Mouse (Mus musculus): ENCODE measurements around the gene Cfap54. TPM values are rescaled to one million over a fixed set of nuclear protein-coding genes. Genes with fewer than 3 reads are reported as not detected.

The Cfap54 gene
- total RNA-seq, 1 experiment, result 0.31 TPM

- DNase-seq (ENCODE audit: low read depth, low spot score), result no peak
- H3K9me3 ChIP-seq (ENCODE audit: control insufficient read depth, insufficient read depth, low read depth, low read length), result no peaks in the 10 kb centered on the region
- no peaks in the 10 kb centered on the region for H3K36me3 ChIP-seq (ENCODE audit: control insufficient read depth, insufficient read depth, low read length, poor library complexity, severe bottlenecking)
- no peaks in the 10 kb centered on the region for H3K4me1 ChIP-seq (ENCODE audit: control insufficient read depth in 2 of 2, insufficient read depth in 2 of 2, low read length in 2 of 2, poor library complexity in 1 of 2)
- no peak for TF ChIP-seq CHD2 (IDR thresholded peaks at IDR 0.05; ENCODE audit: low read depth, low read length)
- TF ChIP-seq ZNF384 (IDR thresholded peaks at IDR 0.05; ENCODE audit: low read depth, low read length), result no peak
- TF ChIP-seq ZC3H11A (IDR thresholded peaks at IDR 0.05; ENCODE audit: borderline replicate concordance, low read depth, low read length), result no peak
- TF ChIP-seq MAFK (IDR thresholded peaks at IDR 0.05; ENCODE audit: insufficient read depth, low read depth, low read length), result peak; percentile 94
- TF ChIP-seq HCFC1 (IDR thresholded peaks at IDR 0.05; ENCODE audit: borderline replicate concordance, insufficient read depth, low read length), result no peak
- no peak overlapping the region for H3K27ac ChIP-seq (ENCODE audit: insufficient read depth, low read depth, low read length, poor library complexity, severe bottlenecking)
- no peak overlapping the region for H3K9ac ChIP-seq (ENCODE audit: insufficient read depth, low read depth, low read length, poor library complexity, severe bottlenecking)
- no peak overlapping the region for H3K4me3 ChIP-seq (ENCODE audit: insufficient read depth in 1 of 2, low read depth in 1 of 2, low read length in 2 of 2, poor library complexity in 1 of 2, severe bottlenecking in 1 of 2)
- in situ Hi-C loops (cut with MboI; ENCODE audit: low sequenced_read_pairs in 2 of 2, unreplicated experiment in 2 of 2), result no loop called here
Measured at GRCm38 (mm10) chr10:92878000-92878399, 203.4 kb downstream of the Cfap54 start.

- no peak for TF ChIP-seq CHD2 (IDR thresholded peaks at IDR 0.05; ENCODE audit: low read depth, low read length)
- in situ Hi-C loops (cut with MboI; ENCODE audit: low sequenced_read_pairs in 2 of 2, unreplicated experiment in 2 of 2), result no loop called here
- no peak overlapping the region for H3K27ac ChIP-seq (ENCODE audit: insufficient read depth, low read depth, low read length, poor library complexity, severe bottlenecking)
- no peaks in the 10 kb centered on the region for H3K36me3 ChIP-seq (ENCODE audit: control insufficient read depth, insufficient read depth, low read length, poor library complexity, severe bottlenecking)
- no peaks in the 10 kb centered on the region for H3K9me3 ChIP-seq (ENCODE audit: control insufficient read depth, insufficient read depth, low read depth, low read length)
- H3K4me1 ChIP-seq (ENCODE audit: control insufficient read depth in 2 of 2, insufficient read depth in 2 of 2, low read length in 2 of 2, poor library complexity in 1 of 2), result no peaks in the 10 kb centered on the region
- no peak for DNase-seq (ENCODE audit: low read depth, low spot score)
- no peak overlapping the region for H3K9ac ChIP-seq (ENCODE audit: insufficient read depth, low read depth, low read length, poor library complexity, severe bottlenecking)
- no peak overlapping the region for H3K4me3 ChIP-seq (ENCODE audit: insufficient read depth in 1 of 2, low read depth in 1 of 2, low read length in 2 of 2, poor library complexity in 1 of 2, severe bottlenecking in 1 of 2)
Measured at GRCm38 (mm10) chr10:92840980-92841379, 240.4 kb downstream of the Cfap54 start.

GRCm38 (mm10) chr10:92837572-92837971, 243.8 kb downstream of the Cfap54 start:
- no peak for DNase-seq (ENCODE audit: low read depth, low spot score)
- in situ Hi-C loops (cut with MboI; ENCODE audit: low sequenced_read_pairs in 2 of 2, unreplicated experiment in 2 of 2), result no loop called here
- no peaks in the 10 kb centered on the region for H3K36me3 ChIP-seq (ENCODE audit: control insufficient read depth, insufficient read depth, low read length, poor library complexity, severe bottlenecking)
- H3K27ac ChIP-seq (ENCODE audit: insufficient read depth, low read depth, low read length, poor library complexity, severe bottlenecking), result no peak overlapping the region
- no peak overlapping the region for H3K9ac ChIP-seq (ENCODE audit: insufficient read depth, low read depth, low read length, poor library complexity, severe bottlenecking)
- no peak overlapping the region for H3K4me3 ChIP-seq (ENCODE audit: insufficient read depth in 1 of 2, low read depth in 1 of 2, low read length in 2 of 2, poor library complexity in 1 of 2, severe bottlenecking in 1 of 2)
- TF ChIP-seq MAFK (IDR thresholded peaks at IDR 0.05; ENCODE audit: insufficient read depth, low read depth, low read length) (no peak), ZNF384 (IDR thresholded peaks at IDR 0.05; ENCODE audit: low read depth, low read length) (no peak), CHD2 (IDR thresholded peaks at IDR 0.05; ENCODE audit: low read depth, low read length) (no peak), HCFC1 (IDR thresholded peaks at IDR 0.05; ENCODE audit: borderline replicate concordance, insufficient read depth, low read length) (no peak), ZC3H11A (IDR thresholded peaks at IDR 0.05; ENCODE audit: borderline replicate concordance, low read depth, low read length) (no peak)
- no peaks in the 10 kb centered on the region for H3K4me1 ChIP-seq (ENCODE audit: control insufficient read depth in 2 of 2, insufficient read depth in 2 of 2, low read length in 2 of 2, poor library complexity in 1 of 2)
- no peaks in the 10 kb centered on the region for H3K9me3 ChIP-seq (ENCODE audit: control insufficient read depth, insufficient read depth, low read depth, low read length)

GRCm38 (mm10) chr10:92837045-92837444, 244.4 kb downstream of the Cfap54 start:
- no peak overlapping the region for H3K9ac ChIP-seq (ENCODE audit: insufficient read depth, low read depth, low read length, poor library complexity, severe bottlenecking)
- no peak overlapping the region for H3K4me3 ChIP-seq (ENCODE audit: insufficient read depth in 1 of 2, low read depth in 1 of 2, low read length in 2 of 2, poor library complexity in 1 of 2, severe bottlenecking in 1 of 2)
- in situ Hi-C loops (cut with MboI; ENCODE audit: low sequenced_read_pairs in 2 of 2, unreplicated experiment in 2 of 2), result no loop called here
- no peaks in the 10 kb centered on the region for H3K9me3 ChIP-seq (ENCODE audit: control insufficient read depth, insufficient read depth, low read depth, low read length)
- H3K36me3 ChIP-seq (ENCODE audit: control insufficient read depth, insufficient read depth, low read length, poor library complexity, severe bottlenecking), result no peaks in the 10 kb centered on the region
- no peak for DNase-seq (ENCODE audit: low read depth, low spot score)
- TF ChIP-seq ZC3H11A (IDR thresholded peaks at IDR 0.05; ENCODE audit: borderline replicate concordance, low read depth, low read length), result no peak
- TF ChIP-seq HCFC1 (IDR thresholded peaks at IDR 0.05; ENCODE audit: borderline replicate concordance, insufficient read depth, low read length), result no peak
- TF ChIP-seq CHD2 (IDR thresholded peaks at IDR 0.05; ENCODE audit: low read depth, low read length), result no peak
- TF ChIP-seq MAFK (IDR thresholded peaks at IDR 0.05; ENCODE audit: insufficient read depth, low read depth, low read length), result no peak
- TF ChIP-seq ZNF384 (IDR thresholded peaks at IDR 0.05; ENCODE audit: low read depth, low read length), result no peak
- no peaks in the 10 kb centered on the region for H3K4me1 ChIP-seq (ENCODE audit: control insufficient read depth in 2 of 2, insufficient read depth in 2 of 2, low read length in 2 of 2, poor library complexity in 1 of 2)
- no peak overlapping the region for H3K27ac ChIP-seq (ENCODE audit: insufficient read depth, low read depth, low read length, poor library complexity, severe bottlenecking)

GRCm38 (mm10) chr10:92821499-92821898, 259.9 kb downstream of the Cfap54 start:
- no peaks in the 10 kb centered on the region for H3K4me1 ChIP-seq (ENCODE audit: control insufficient read depth in 2 of 2, insufficient read depth in 2 of 2, low read length in 2 of 2, poor library complexity in 1 of 2)
- in situ Hi-C loops (cut with MboI; ENCODE audit: low sequenced_read_pairs in 2 of 2, unreplicated experiment in 2 of 2), result no loop called here
- TF ChIP-seq HCFC1 (IDR thresholded peaks at IDR 0.05; ENCODE audit: borderline replicate concordance, insufficient read depth, low read length) (no peak), ZC3H11A (IDR thresholded peaks at IDR 0.05; ENCODE audit: borderline replicate concordance, low read depth, low read length) (no peak), CHD2 (IDR thresholded peaks at IDR 0.05; ENCODE audit: low read depth, low read length) (no peak), ZNF384 (IDR thresholded peaks at IDR 0.05; ENCODE audit: low read depth, low read length) (no peak), MAFK (IDR thresholded peaks at IDR 0.05; ENCODE audit: insufficient read depth, low read depth, low read length) (no peak)

More at GRCm38 (mm10) chr10:92821499-92821898, 259.9 kb downstream of the Cfap54 start:
- DNase-seq (ENCODE audit: low read depth, low spot score), result no peak
- H3K36me3 ChIP-seq (ENCODE audit: control insufficient read depth, insufficient read depth, low read length, poor library complexity, severe bottlenecking), result no peaks in the 10 kb centered on the region
- H3K4me3 ChIP-seq (ENCODE audit: insufficient read depth in 1 of 2, low read depth in 1 of 2, low read length in 2 of 2, poor library complexity in 1 of 2, severe bottlenecking in 1 of 2), result no peak overlapping the region
- H3K9me3 ChIP-seq (ENCODE audit: control insufficient read depth, insufficient read depth, low read depth, low read length), result no peaks in the 10 kb centered on the region
- H3K27ac ChIP-seq (ENCODE audit: insufficient read depth, low read depth, low read length, poor library complexity, severe bottlenecking), result no peak overlapping the region
- no peak overlapping the region for H3K9ac ChIP-seq (ENCODE audit: insufficient read depth, low read depth, low read length, poor library complexity, severe bottlenecking)
